In genomic region chr17:24642791-24643343, GRCm38 (mm10) we compare ENCODE assay signal across 27 mouse cellular contexts. TPM values are rescaled to one million over a fixed set of nuclear protein-coding genes. Genes with fewer than 3 reads are reported as not detected.
DNase-seq lines count a peak whose midpoint lies in the region; ATAC-seq and TF ChIP-seq lines count a peak whose summit lies in the region.
"Had no signal": no experiment of that assay in that cellular context is flagged by ENCODE, and none has a peak within 500 bp of the region (broad histone marks: within the 10 kb centered on the region; RNA-seq: fewer than 3 reads in every experiment).

No protein-coding gene starts in this region.

- no peaks in the 10 kb centered on the region for H3K9me3 ChIP-seq in intestine, postnatal 0 days (ENCODE audit: control insufficient read depth)
- H3K9me3 ChIP-seq in intestine, embryonic 16.5 days (ENCODE audit: control insufficient read depth, low read length) = no peaks in the 10 kb centered on the region
- no peaks in the 10 kb centered on the region for H3K9me3 ChIP-seq in liver, embryonic 12.5 days (replicated peaks)
- H3K9me3 ChIP-seq in embryonic facial prominence, embryonic 10.5 days = no peaks in the 10 kb centered on the region
- H3K9me3 ChIP-seq: embryonic facial prominence, embryonic 15.5 days; G1E; neural tube, embryonic 12.5 days had no signal

- H3K27me3 ChIP-seq in intestine, postnatal 0 days (replicated peaks; ENCODE audit: control insufficient read depth, insufficient read depth, low read length) = no peaks in the 10 kb centered on the region
- no peaks in the 10 kb centered on the region for H3K27me3 ChIP-seq in intestine, embryonic 16.5 days (replicated peaks; ENCODE audit: control insufficient read depth, insufficient read depth, low read length)
- H3K27me3 ChIP-seq in liver, adult 2 months (ENCODE audit: control insufficient read depth, insufficient read depth, low read length) = no peaks in the 10 kb centered on the region
- peaks cover 11% of the 10 kb centered on the region for H3K27me3 ChIP-seq in liver, embryonic 12.5 days (replicated peaks)
- peaks cover 5% of the 10 kb centered on the region for H3K27me3 ChIP-seq in embryonic facial prominence, embryonic 10.5 days (replicated peaks; ENCODE audit: low read depth, poor library complexity, severe bottlenecking)
- H3K27me3 ChIP-seq: embryonic facial prominence, embryonic 15.5 days had no signal

- no peak overlapping the region for H3K9ac ChIP-seq in intestine, postnatal 0 days (ENCODE audit: low read depth, low read length)
- H3K9ac ChIP-seq in intestine, embryonic 16.5 days (ENCODE audit: low read depth, low read length) = no peak overlapping the region
- H3K9ac ChIP-seq in liver, adult 2 months (ENCODE audit: low read depth, low read length) = no peak overlapping the region
- H3K9ac ChIP-seq in liver, embryonic 12.5 days = no peak overlapping the region
- H3K9ac ChIP-seq: embryonic facial prominence, embryonic 15.5 days; neural tube, embryonic 12.5 days had no signal

- H3K4me3 ChIP-seq in intestine, postnatal 0 days (ENCODE audit: low read depth, low read length) = no peak overlapping the region
- H3K4me3 ChIP-seq in intestine, embryonic 16.5 days (ENCODE audit: low read length) = no peak overlapping the region
- no peak overlapping the region for H3K4me3 ChIP-seq in liver, adult 2 months (ENCODE audit: insufficient read depth, low read depth, low read length)
- H3K4me3 ChIP-seq in liver, embryonic 12.5 days = no peak overlapping the region
- H3K4me3 ChIP-seq in embryonic facial prominence, embryonic 10.5 days = peak overlapping the region; percentile 12; the same call in 1 of the 2 replicates
- H3K4me3 ChIP-seq: embryonic facial prominence, embryonic 15.5 days; neural tube, embryonic 12.5 days had no signal

- no peak overlapping the region for H3K27ac ChIP-seq in intestine, postnatal 0 days (ENCODE audit: low read depth, low read length)
- no peak overlapping the region for H3K27ac ChIP-seq in intestine, embryonic 16.5 days (ENCODE audit: low read length)
- H3K27ac ChIP-seq in liver, adult 2 months (replicated peaks; ENCODE audit: insufficient read depth, low read depth, low read length) = peak overlapping the region; percentile 83; the same call in 1 of the 2 replicates
- H3K27ac ChIP-seq in liver, embryonic 12.5 days = no peak overlapping the region
- peak overlapping the region; percentile 84 for H3K27ac ChIP-seq in embryonic facial prominence, embryonic 10.5 days (replicated peaks)
- H3K27ac ChIP-seq: macrophage; neural tube, embryonic 12.5 days had no signal

- WGBS in intestine, postnatal 0 days = 69% methylated on average over 6 of the region's 6 CpGs
- WGBS in intestine, embryonic 16.5 days = 78% methylated on average over 6 of the region's 6 CpGs
- WGBS in liver, adult 2 months = 83% methylated on average over 6 of the region's 6 CpGs
- 64% methylated on average over 6 of the region's 6 CpGs for WGBS in liver, embryonic 12.5 days (ENCODE audit: insufficient replicate concordance)
- 64% methylated on average over 6 of the region's 6 CpGs for WGBS in embryonic facial prominence, embryonic 10.5 days

- no peak for ATAC-seq in intestine, postnatal 0 days
- no peak for ATAC-seq in intestine, embryonic 16.5 days
- no peak for ATAC-seq in liver, embryonic 12.5 days
- ATAC-seq: activated CD4-positive, CD25-positive, alpha-beta regulatory T cell, adult 4 months had no signal

- H3K4me2 ChIP-seq in intestine, postnatal 0 days (replicated peaks; ENCODE audit: low read depth) = peak overlapping the region; percentile 32
- H3K4me2 ChIP-seq in intestine, embryonic 16.5 days (ENCODE audit: low read depth, low read length) = no peak overlapping the region
- no peak overlapping the region for H3K4me2 ChIP-seq in liver, embryonic 12.5 days
- H3K4me2 ChIP-seq: embryonic facial prominence, embryonic 15.5 days; midbrain, embryonic 11.5 days; neural tube, embryonic 12.5 days had no signal

- peaks cover 16% of the 10 kb centered on the region; the same call in 1 of the 2 replicates for H3K36me3 ChIP-seq in intestine, postnatal 0 days (ENCODE audit: control insufficient read depth, insufficient read depth)
- H3K36me3 ChIP-seq in intestine, embryonic 16.5 days (ENCODE audit: control insufficient read depth, insufficient read depth, low read length) = no peaks in the 10 kb centered on the region
- H3K36me3 ChIP-seq in liver, adult 2 months (ENCODE audit: control insufficient read depth, insufficient read depth, low read length) = peaks cover 5% of the 10 kb centered on the region; the same call in 1 of the 2 replicates
- H3K36me3 ChIP-seq in liver, embryonic 12.5 days = peaks cover 15% of the 10 kb centered on the region; the same call in 1 of the 2 replicates
- peaks cover 50% of the 10 kb centered on the region for H3K36me3 ChIP-seq in embryonic facial prominence, embryonic 10.5 days (replicated peaks)
- H3K36me3 ChIP-seq: neural tube, embryonic 12.5 days had no signal

- H3K79me2 ChIP-seq in liver, adult 2 months (ENCODE audit: control insufficient read depth, insufficient read depth, low read length) = no peaks in the 10 kb centered on the region

- TF ChIP-seq POLR2A in liver, adult 2 months (IDR thresholded peaks at IDR 0.05; ENCODE audit: extremely low read depth, insufficient read depth, low read length) = no peak

- DNase-seq in heart, adult 11 months = peak; percentile 94
- DNase-seq in heart, adult 18-20 months = no peak
- no peak for DNase-seq in liver, adult 2 months (ENCODE audit: extremely low read depth, low read depth, low spot score)
- DNase-seq in embryonic facial prominence, embryonic 10.5 days (ENCODE audit: low spot score) = no peak
- DNase-seq in urinary bladder, postnatal 25 days (ENCODE audit: low spot score) = no peak
- DNase-seq: adrenal gland, postnatal 10 days; cerebellum, adult 11 months; cerebellum, postnatal 14 days; embryo, embryonic 11 days; gastrocnemius, postnatal 10 days; heart, postnatal 36 days; layer of hippocampus, adult 9-11 months; right cerebral cortex, adult 18-20 months; thymus, postnatal 14 days had no signal

- no peak for TF ChIP-seq CTCF in intestine, postnatal 0 days (IDR thresholded peaks at IDR 0.05; ENCODE audit: low read depth)
- no peak for TF ChIP-seq CTCF in liver, adult 2 months (IDR thresholded peaks at IDR 0.05; ENCODE audit: low read depth, low read length)

- H3K4me1 ChIP-seq in intestine, postnatal 0 days (replicated peaks; ENCODE audit: control insufficient read depth, insufficient read depth, low read length) = no peaks in the 10 kb centered on the region
- H3K4me1 ChIP-seq in intestine, embryonic 16.5 days (ENCODE audit: control insufficient read depth, insufficient read depth, low read length) = peaks cover 37% of the 10 kb centered on the region
- no peaks in the 10 kb centered on the region for H3K4me1 ChIP-seq in liver, adult 2 months (ENCODE audit: control insufficient read depth, insufficient read depth, low read length)
- peaks cover 32% of the 10 kb centered on the region for H3K4me1 ChIP-seq in liver, embryonic 12.5 days
- H3K4me1 ChIP-seq in embryonic facial prominence, embryonic 10.5 days = peaks cover 71% of the 10 kb centered on the region

RNA-seq across cellular contexts. Expression of gene Slc9a3r2, which starts 7.3 kb away (rescaled TPM):
- total RNA-seq in heart, adult 18-20 months (2021) = 100 to 1,000 TPM in 1 of 2 experiments, 10 to 100 TPM in 1; 88.2 to 103 TPM
- polyA plus RNA-seq in intestine, postnatal 0 days (2015; fragmentation: Nextera tagmentation; extraction: Ambion mirVana) = 26.5 and 30.1 TPM in 2 replicates
- 37.5 and 38.6 TPM in 2 replicates for polyA plus RNA-seq in intestine, embryonic 16.5 days (2015; fragmentation: Nextera tagmentation; extraction: Ambion mirVana)
- total RNA-seq in liver, adult 2 months (2014; rRNA removed) = 8.8 and 13.6 TPM in 2 replicates
- polyA plus RNA-seq in liver, adult 2 months (2012; rRNA removed) = 24.9 and 31.5 TPM in 2 replicates
- 14.6 and 15.2 TPM in 2 replicates for polyA plus RNA-seq in liver, embryonic 12.5 days (2016; fragmentation: Nextera tagmentation; extraction: Ambion mirVana)
- 31.7 and 37.3 TPM in 2 replicates for polyA plus RNA-seq in embryonic facial prominence, embryonic 10.5 days (2016; fragmentation: Nextera tagmentation; extraction: Ambion mirVana)
- polyA plus RNA-seq: activated CD4-positive, CD25-positive, alpha-beta regulatory T cell, adult 4 months; macrophage had no signal

RNA-seq across cellular contexts. Expression of gene Nthl1, which starts 10.4 kb away (rescaled TPM):
- 1 to 10 TPM; 2.6 to 3.1 TPM for total RNA-seq in heart, adult 18-20 months (2021)
- 5.0 and 5.5 TPM in 2 replicates for polyA plus RNA-seq in intestine, postnatal 0 days (2015; fragmentation: Nextera tagmentation; extraction: Ambion mirVana)
- polyA plus RNA-seq in intestine, embryonic 16.5 days (2015; fragmentation: Nextera tagmentation; extraction: Ambion mirVana) = 17.2 and 18.1 TPM in 2 replicates
- 8.1 and 9.7 TPM in 2 replicates for total RNA-seq in liver, adult 2 months (2014; rRNA removed)
- 11.3 and 11.5 TPM in 2 replicates for polyA plus RNA-seq in liver, adult 2 months (2012; rRNA removed)
- polyA plus RNA-seq in liver, embryonic 12.5 days (2016; fragmentation: Nextera tagmentation; extraction: Ambion mirVana) = 11.3 and 12.4 TPM in 2 replicates
- 22.4 and 27.3 TPM in 2 replicates for polyA plus RNA-seq in embryonic facial prominence, embryonic 10.5 days (2016; fragmentation: Nextera tagmentation; extraction: Ambion mirVana)
- total RNA-seq: monocyte, adult 5-6 weeks had no signal

RNA-seq across cellular contexts. Expression of gene Tsc2, which starts 10.4 kb away (rescaled TPM):
- total RNA-seq in heart, adult 18-20 months (2021) = 100 to 1,000 TPM; 104 to 108 TPM
- polyA plus RNA-seq in intestine, postnatal 0 days (2015; fragmentation: Nextera tagmentation; extraction: Ambion mirVana) = 24.7 and 25.8 TPM in 2 replicates
- polyA plus RNA-seq in intestine, embryonic 16.5 days (2015; fragmentation: Nextera tagmentation; extraction: Ambion mirVana) = 38.5 and 41.8 TPM in 2 replicates
- total RNA-seq in liver, adult 2 months (2014; rRNA removed) = 19.5 and 27.9 TPM in 2 replicates
- polyA plus RNA-seq in liver, adult 2 months (2012; rRNA removed) = 63.4 and 79.3 TPM in 2 replicates
- polyA plus RNA-seq in liver, embryonic 12.5 days (2016; fragmentation: Nextera tagmentation; extraction: Ambion mirVana) = 30.8 and 35.0 TPM in 2 replicates
- polyA plus RNA-seq in embryonic facial prominence, embryonic 10.5 days (2016; fragmentation: Nextera tagmentation; extraction: Ambion mirVana) = 70.2 and 70.4 TPM in 2 replicates

RNA-seq across cellular contexts. Expression of gene Npw, which starts 15.4 kb away (rescaled TPM):
- not detected for total RNA-seq in heart, adult 18-20 months (2021)
- 0.20 TPM in 1 of 2 replicates, not detected in the other for polyA plus RNA-seq in intestine, postnatal 0 days (2015; fragmentation: Nextera tagmentation; extraction: Ambion mirVana)
- 0.29 TPM in 1 of 2 replicates, not detected in the other for polyA plus RNA-seq in intestine, embryonic 16.5 days (2015; fragmentation: Nextera tagmentation; extraction: Ambion mirVana)
- not detected in 2 replicates for total RNA-seq in liver, adult 2 months (2014; rRNA removed)
- not detected in 2 replicates for polyA plus RNA-seq in liver, adult 2 months (2012; rRNA removed)
- 0.33 TPM in 1 of 2 replicates, not detected in the other for polyA plus RNA-seq in liver, embryonic 12.5 days (2016; fragmentation: Nextera tagmentation; extraction: Ambion mirVana)
- not detected in 2 replicates for polyA plus RNA-seq in embryonic facial prominence, embryonic 10.5 days (2016; fragmentation: Nextera tagmentation; extraction: Ambion mirVana)
- total RNA-seq: adrenal gland, postnatal 10 days; G1E; gastrocnemius, postnatal 10 days; heart, adult 8-10 months; heart, postnatal 36 days; monocyte, adult 5-6 weeks had no signal
- polyA plus RNA-seq: brain, embryonic 14.5 days; G1E; kidney, embryonic 14.5 days; macrophage; midbrain, embryonic 11.5 days; neural tube, embryonic 12.5 days had no signal

RNA-seq across cellular contexts. Expression of gene Zfp598, which starts 26.6 kb away (rescaled TPM):
- total RNA-seq in heart, adult 18-20 months (2021) = 10 to 100 TPM; 16.4 to 17.2 TPM
- polyA plus RNA-seq in intestine, postnatal 0 days (2015; fragmentation: Nextera tagmentation; extraction: Ambion mirVana) = 13.4 and 13.5 TPM in 2 replicates
- 11.0 and 15.4 TPM in 2 replicates for polyA plus RNA-seq in intestine, embryonic 16.5 days (2015; fragmentation: Nextera tagmentation; extraction: Ambion mirVana)
- total RNA-seq in liver, adult 2 months (2014; rRNA removed) = 11.1 and 16.0 TPM in 2 replicates
- 67.8 and 106 TPM in 2 replicates for polyA plus RNA-seq in liver, adult 2 months (2012; rRNA removed)
- polyA plus RNA-seq in liver, embryonic 12.5 days (2016; fragmentation: Nextera tagmentation; extraction: Ambion mirVana) = 19.7 and 20.4 TPM in 2 replicates
- polyA plus RNA-seq in embryonic facial prominence, embryonic 10.5 days (2016; fragmentation: Nextera tagmentation; extraction: Ambion mirVana) = 29.0 and 30.4 TPM in 2 replicates

Comparison
In these comparisons a context has a peak if more than half of its experiments do, and no peak if none do; other contexts are left out.
1. H3K27ac ChIP-seq: peak in liver, adult 2 months (single experiment) and embryonic facial prominence, embryonic 10.5 days (single experiment); none in intestine, postnatal 0 days (single experiment), intestine, embryonic 16.5 days (single experiment) and liver, embryonic 12.5 days (single experiment).